Mouse (Mus musculus): ENCODE results near the gene N4bp2l1. TPM values are rescaled to one million over a fixed set of nuclear protein-coding genes. Genes with fewer than 3 reads are reported as not detected.
A peak's percentile ranks its signal among the peaks of the same experiment; 100 is the strongest.

N4bp2l1 gene
- polyA plus RNA-seq, 1 experiment from 2014 or later = 3.5 TPM

DNA sequence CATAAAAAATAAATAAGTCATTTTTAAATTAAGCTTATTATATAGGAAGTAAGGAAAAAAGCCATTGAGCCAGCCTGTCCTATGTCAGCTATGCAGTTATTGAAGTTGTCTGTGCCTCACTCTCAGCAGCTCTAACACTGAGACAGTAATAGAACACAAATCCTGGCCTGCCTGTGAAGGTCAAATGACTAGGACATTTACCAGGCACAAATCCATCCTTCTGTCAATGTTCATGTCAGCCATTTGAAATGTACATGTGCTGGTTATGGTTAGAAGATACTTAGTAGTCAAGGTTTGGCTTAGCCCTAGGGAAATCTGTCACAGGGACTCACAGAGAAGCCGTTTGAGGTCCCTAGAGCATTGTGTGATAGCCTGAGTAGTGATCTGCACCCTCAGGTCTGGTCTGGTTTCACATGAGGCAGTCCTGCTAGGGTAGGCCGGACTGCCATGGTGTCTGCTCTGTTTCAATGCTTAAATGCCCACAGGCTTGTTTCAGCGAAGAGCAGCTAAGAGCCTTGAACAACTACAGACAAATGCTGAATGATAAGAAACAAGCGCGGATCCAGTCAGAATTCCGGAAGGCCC is 37.4 kb downstream of the N4bp2l1 start:
- Histone ChIP-seq H3K4me1 (peaks cover 10% of the 10 kb centered on the region), H3K9ac (0 out of 2 replicates have a peak overlapping the region, but pooled peaks have one; percentile 47), H3K27me3 (replicated peaks) (no peaks in the 10 kb centered on the region), H3K27ac (replicated peaks) (peak overlapping the region; percentile 78), H3K4me3 (no peak overlapping the region), H3K4me2 (no peak overlapping the region), H3K9me3 (no peaks in the 10 kb centered on the region), H3K36me3 (peaks cover 88% of the 10 kb centered on the region)
- 60% methylated on average over 6 of the region's 6 CpGs for WGBS
- no peak for ATAC-seq (ENCODE audit: extremely low read depth, insufficient number of reproducible peaks, low FRiP score, low TSS enrichment)

DNA sequence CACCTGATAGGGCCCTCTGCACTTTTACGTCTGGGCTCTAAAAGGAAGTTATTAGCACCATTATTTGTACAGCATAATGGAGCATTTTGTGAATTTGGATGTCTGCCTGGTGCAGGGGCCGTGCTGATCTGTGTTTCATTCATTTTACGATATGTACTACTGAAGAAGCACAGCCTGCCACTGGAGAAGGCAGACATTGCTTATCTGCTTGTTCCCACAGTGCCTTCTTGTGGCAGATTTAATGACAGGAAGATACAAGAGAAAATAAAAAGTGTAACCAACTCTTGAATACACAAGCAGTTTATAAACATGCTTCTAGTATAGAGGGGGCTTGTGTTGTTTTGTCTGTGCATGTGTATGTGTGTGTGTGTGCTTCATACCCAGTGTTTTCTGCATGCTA is 45.4 kb downstream of the N4bp2l1 start:
- H3K4me1 ChIP-seq = no peaks in the 10 kb centered on the region
- H3K27me3 ChIP-seq (replicated peaks) = no peaks in the 10 kb centered on the region
- H3K36me3 ChIP-seq = peaks cover 72% of the 10 kb centered on the region
- no peak overlapping the region for H3K4me2 ChIP-seq
- H3K9ac ChIP-seq = no peak overlapping the region
- no peak for ATAC-seq (ENCODE audit: extremely low read depth, insufficient number of reproducible peaks, low FRiP score, low TSS enrichment)
- no peaks in the 10 kb centered on the region for H3K9me3 ChIP-seq
- no peak overlapping the region for H3K4me3 ChIP-seq
- H3K27ac ChIP-seq (replicated peaks) = no peak overlapping the region
- WGBS = 68% methylated on average over 3 of the region's 3 CpGs

GRCm38 (mm10) chr5:150543184-150543583 is 53.8 kb downstream of the N4bp2l1 start:
- no peak overlapping the region for H3K9ac ChIP-seq
- H3K36me3 ChIP-seq = peaks cover 41% of the 10 kb centered on the region
- no peaks in the 10 kb centered on the region for H3K9me3 ChIP-seq
- H3K27ac ChIP-seq (replicated peaks) = no peak overlapping the region
- 86% methylated on average over 2 of the region's 2 CpGs for WGBS
- H3K27me3 ChIP-seq (replicated peaks) = no peaks in the 10 kb centered on the region
- no peaks in the 10 kb centered on the region for H3K4me1 ChIP-seq
- H3K4me2 ChIP-seq = no peak overlapping the region
- no peak for ATAC-seq (ENCODE audit: extremely low read depth, insufficient number of reproducible peaks, low FRiP score, low TSS enrichment)
- H3K4me3 ChIP-seq = no peak overlapping the region

DNA sequence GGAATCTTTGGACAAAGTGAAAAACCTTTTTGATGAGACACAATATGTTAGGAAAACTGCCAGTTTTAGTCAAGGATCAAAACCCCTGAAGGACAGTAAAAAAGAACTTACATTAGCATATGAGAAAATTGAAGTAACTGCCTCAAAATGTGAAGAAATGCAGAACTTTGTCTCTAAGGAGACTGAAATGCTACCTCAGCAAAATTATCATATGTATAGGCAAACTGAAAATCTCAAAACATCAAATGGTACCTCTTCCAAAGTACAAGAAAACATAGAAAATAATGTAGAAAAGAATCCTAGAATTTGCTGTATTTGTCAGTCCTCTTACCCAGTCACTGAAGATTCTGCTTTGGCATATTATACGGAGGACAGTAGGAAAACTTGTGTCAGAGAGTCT is 55.7 kb downstream of the N4bp2l1 start:
- Histone ChIP-seq H3K4me1 (no peaks in the 10 kb centered on the region), H3K9me3 (no peaks in the 10 kb centered on the region), H3K4me2 (no peak overlapping the region), H3K9ac (no peak overlapping the region), H3K27ac (replicated peaks) (no peak overlapping the region), H3K4me3 (no peak overlapping the region), H3K36me3 (peaks cover 56% of the 10 kb centered on the region), H3K27me3 (replicated peaks) (no peaks in the 10 kb centered on the region)
- WGBS = 93% methylated on average over 1 of the region's 1 CpGs
- no peak for ATAC-seq (ENCODE audit: extremely low read depth, insufficient number of reproducible peaks, low FRiP score, low TSS enrichment)

DNA sequence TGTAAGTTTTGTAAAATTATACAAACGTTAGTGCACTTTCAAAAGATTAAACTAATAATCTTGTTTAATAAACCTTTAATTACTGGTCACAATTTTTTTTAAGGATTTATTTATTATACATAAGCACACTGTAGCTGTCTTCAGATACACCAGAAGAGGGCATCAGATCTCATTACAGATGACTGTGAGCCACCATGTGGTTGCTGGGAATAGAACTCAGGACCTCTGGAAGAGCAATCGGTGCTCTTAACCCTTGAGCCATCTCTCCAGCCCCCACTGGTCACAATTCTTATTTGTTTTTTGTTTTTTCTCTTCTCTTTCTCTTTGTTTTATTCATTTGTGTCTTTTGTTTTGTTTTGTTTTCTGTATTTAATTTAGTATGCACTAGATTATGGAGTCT is 71.7 kb downstream of the N4bp2l1 start:
- Histone ChIP-seq H3K4me3 (no peak overlapping the region), H3K36me3 (peaks cover 17% of the 10 kb centered on the region), H3K9me3 (no peaks in the 10 kb centered on the region), H3K27me3 (replicated peaks) (no peaks in the 10 kb centered on the region), H3K9ac (no peak overlapping the region), H3K4me1 (peaks cover 16% of the 10 kb centered on the region), H3K27ac (replicated peaks) (no peak overlapping the region), H3K4me2 (no peak overlapping the region)
- no peak for ATAC-seq (ENCODE audit: extremely low read depth, insufficient number of reproducible peaks, low FRiP score, low TSS enrichment)
- WGBS = 77% methylated on average over 2 of the region's 2 CpGs

- H3K4me2 ChIP-seq = peak overlapping the region; percentile 77
- peak overlapping the region; percentile 86 for H3K4me3 ChIP-seq
- no peak for ATAC-seq (ENCODE audit: extremely low read depth, insufficient number of reproducible peaks, low FRiP score, low TSS enrichment)
- peak overlapping the region; percentile 93 for H3K9ac ChIP-seq
- H3K36me3 ChIP-seq = peaks cover 8% of the 10 kb centered on the region; the same call in 1 of the 2 replicates
- 8% methylated on average over 11 of the region's 11 CpGs for WGBS
- peaks cover 16% of the 10 kb centered on the region for H3K4me1 ChIP-seq
- no peaks in the 10 kb centered on the region for H3K9me3 ChIP-seq
- peaks cover 1% of the 10 kb centered on the region; the same call in 1 of the 2 replicates for H3K27me3 ChIP-seq (replicated peaks)
- H3K27ac ChIP-seq (replicated peaks) = peak overlapping the region; percentile 74
These were observed 74.1 kb downstream of the N4bp2l1 start for GRCm38 (mm10) chr5:150522867-150523234.

DNA sequence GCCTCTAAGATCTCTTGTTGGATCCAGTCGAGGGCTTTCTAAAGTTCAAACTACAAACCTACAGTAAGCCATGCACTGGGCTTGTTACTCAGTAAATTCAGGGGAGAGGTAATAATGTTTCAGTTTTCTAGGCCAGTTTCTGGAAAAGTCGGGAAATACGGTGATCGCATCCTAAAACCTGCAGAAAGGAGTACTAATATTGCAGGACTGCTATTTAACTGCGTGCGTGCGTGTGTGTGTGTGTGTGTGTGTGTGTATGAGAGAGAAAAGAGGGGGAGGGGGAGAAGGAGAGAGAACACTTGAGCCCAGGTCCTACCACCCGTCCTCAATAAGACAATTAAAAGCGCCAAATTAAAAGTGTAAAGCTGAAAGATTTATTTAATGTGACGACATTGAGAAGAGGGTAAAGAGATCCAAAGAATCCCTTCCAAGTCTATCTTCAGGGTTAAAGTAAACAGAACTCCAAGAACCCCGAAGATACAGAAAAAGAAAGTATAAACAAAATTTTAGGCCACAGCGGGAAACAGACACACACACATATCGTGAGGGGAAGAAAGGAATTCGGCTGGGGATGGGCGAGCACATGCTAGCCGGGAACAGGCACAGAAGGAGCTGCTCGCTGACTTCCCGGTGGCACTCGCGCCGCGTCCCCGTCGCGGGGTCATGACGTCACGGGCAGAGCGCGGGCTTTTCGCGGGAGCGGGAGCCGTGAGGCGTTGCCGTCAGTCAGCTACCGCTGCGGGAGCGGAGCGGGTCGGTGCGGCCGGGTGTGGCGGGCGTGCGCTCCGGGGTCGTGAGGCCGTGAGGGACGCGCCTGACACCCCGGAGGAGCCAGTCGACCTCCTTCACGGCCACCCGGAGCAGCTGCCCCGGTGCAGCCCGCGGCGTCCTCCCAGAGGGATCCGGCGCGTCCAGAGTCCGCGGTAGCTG is 74.8 kb downstream of the N4bp2l1 start, which contains the start of gene Brca2:
TSS of gene Brca2 (plus strand) at position 694 of the 930 bp plus-strand sequence.
- Histone ChIP-seq H3K4me1 (peaks cover 16% of the 10 kb centered on the region), H3K4me2 (peak within 1 kb of the TSS; percentile 77), H3K36me3 (peaks cover 8% of the 10 kb centered on the region; the same call in 1 of the 2 replicates), H3K27me3 (replicated peaks) (peaks cover 6% of the 10 kb centered on the region; the same call in 1 of the 2 replicates), H3K9me3 (no peaks in the 10 kb centered on the region), H3K27ac (replicated peaks) (peak within 1 kb of the TSS; percentile 74), H3K4me3 (peak within 1 kb of the TSS; percentile 86), H3K9ac (peak within 1 kb of the TSS; percentile 93)
- ATAC-seq (ENCODE audit: extremely low read depth, insufficient number of reproducible peaks, low FRiP score, low TSS enrichment) = peak; percentile 86
- 5% methylated on average over 62 of the region's 63 CpGs for WGBS

Other genes with a start within 250 kb of the N4bp2l1 start
- not detected in 2 replicates for gene Zar1l, start 79.0 kb downstream of the N4bp2l1 start, polyA plus RNA-seq (2015; fragmentation: Nextera tagmentation; extraction: Ambion mirVana)
- gene Brca2, start 74.6 kb downstream of the N4bp2l1 start, polyA plus RNA-seq (2015; fragmentation: Nextera tagmentation; extraction: Ambion mirVana) = 16.6 and 20.2 TPM in 2 replicates
- gene N4bp2l2, start 69.0 kb upstream of the N4bp2l1 start, polyA plus RNA-seq (2015; fragmentation: Nextera tagmentation; extraction: Ambion mirVana) = 28.1 and 31.0 TPM in 2 replicates
- gene Pds5b, start 76.6 kb upstream of the N4bp2l1 start, polyA plus RNA-seq (2015; fragmentation: Nextera tagmentation; extraction: Ambion mirVana) = 17.6 and 18.0 TPM in 2 replicates

All from heart, embryonic 13.5 days (tissue).